Mouse (Mus musculus) myocyte (in vitro differentiated cells): Measurements from ENCODE around the gene Sox9.

ENCODE experiments used
- MAX ChIP-seq: IDR thresholded peaks from one replicate; pipeline ENCODE4 v1.6.1; 2011; ENCODE audit warnings: low read depth, mild to moderate bottlenecking, control low read depth
- POLR2A ChIP-seq: IDR thresholded peaks from one replicate; pipeline ENCODE4 v1.6.1; 2011; ENCODE audit warnings: low read depth, mild to moderate bottlenecking, control low read depth, moderate library complexity; ENCODE audit not compliant: insufficient read length
- TCF12 ChIP-seq: IDR thresholded peaks from one replicate; pipeline ENCODE4 v1.6.1; 2011; ENCODE audit warnings: mild to moderate bottlenecking, control low read depth; ENCODE audit not compliant: poor library complexity, insufficient read depth, severe bottlenecking

DNA sequence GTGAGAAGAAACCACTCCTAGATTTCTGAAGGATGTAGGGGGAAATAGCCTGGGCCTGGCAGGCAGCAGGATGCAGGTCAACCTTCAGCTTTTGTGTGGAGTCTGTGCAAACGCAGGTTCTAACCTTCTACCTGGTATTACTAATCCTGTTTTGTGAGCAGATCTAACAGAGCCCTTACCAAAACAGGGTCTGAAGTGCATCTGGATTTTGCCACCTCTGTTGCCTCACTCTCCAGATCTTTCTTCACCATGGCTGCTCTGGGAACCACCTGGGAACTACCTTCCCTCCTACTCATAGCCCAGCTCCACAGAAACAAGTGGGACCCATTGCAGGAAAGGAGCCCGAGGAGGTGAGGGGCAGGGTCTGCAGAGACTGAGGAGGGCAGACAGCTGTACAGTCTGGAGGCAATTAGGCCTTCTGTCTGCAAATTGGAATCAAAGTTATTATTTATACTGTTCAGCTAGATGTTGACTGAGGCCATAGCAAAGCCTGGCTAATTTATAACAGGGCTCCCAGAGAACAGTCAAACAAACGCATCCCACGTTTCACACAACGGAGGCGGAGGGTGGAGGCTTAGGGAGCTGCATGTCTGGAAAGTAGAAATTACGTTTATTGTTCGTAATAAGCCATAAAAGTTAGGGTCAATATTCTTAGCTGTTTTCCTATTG lies 25.9 kb downstream of the Sox9 start:
- TF ChIP-seq MAX (no peak), TCF12 (no peak), POLR2A (no peak)
